Mouse (Mus musculus) monocyte, adult 59 days (primary cell): ENCODE data around the gene Olfr832. TPM values are rescaled to one million over a fixed set of nuclear protein-coding genes. Genes with fewer than 3 reads are reported as not detected.

Source experiments
- total RNA-seq, 2 experiments: library from RNA; stranded (reverse); gene quantifications; one replicate each; pipeline ENCODE4 v1.2.4; 2023

Olfr832 gene
- not detected for total RNA-seq

GRCm38 (mm10) chr9:18936822-18937221 lies at the start of gene Olfr832:
TSS of gene Olfr832 (plus strand) at chr9:18937122.

GRCm38 (mm10) chr9:18987690-18988089 lies 50.8 kb downstream of the Olfr832 start, which contains the start of gene Olfr834:
TSS of gene Olfr834 (plus strand) at chr9:18987990.

Other genes with a start within 250 kb of the Olfr832 start
- gene Olfr24, start 173.1 kb upstream of the Olfr832 start, total RNA-seq: not detected
- not detected for gene Olfr828, start 117.6 kb upstream of the Olfr832 start, total RNA-seq
- gene Olfr829, start 82.2 kb upstream of the Olfr832 start, total RNA-seq: not detected
- gene Olfr830, start 62.4 kb upstream of the Olfr832 start, total RNA-seq: not detected
- gene Olfr834, start 50.9 kb downstream of the Olfr832 start, total RNA-seq: not detected
- gene Olfr835, start 95.6 kb downstream of the Olfr832 start, total RNA-seq: not detected
- gene Olfr836, start 183.3 kb downstream of the Olfr832 start, total RNA-seq: not detected
- gene Olfr837, start 199.2 kb downstream of the Olfr832 start, total RNA-seq: not detected
- not detected for gene Olfr839-ps1, start 240.2 kb downstream of the Olfr832 start, total RNA-seq